Mouse (Mus musculus) urinary bladder, postnatal 36 days (tissue): ENCODE results near the gene Chrna1.

Source experiments
- DNase-seq, 2 experiments: peaks; one replicate each; pipeline ENCODE4 v3.0.0; 2022; ENCODE audit warnings: low spot score in 2 of 2, mixed read lengths in 1 of 2

Chrna1 gene

DNA sequence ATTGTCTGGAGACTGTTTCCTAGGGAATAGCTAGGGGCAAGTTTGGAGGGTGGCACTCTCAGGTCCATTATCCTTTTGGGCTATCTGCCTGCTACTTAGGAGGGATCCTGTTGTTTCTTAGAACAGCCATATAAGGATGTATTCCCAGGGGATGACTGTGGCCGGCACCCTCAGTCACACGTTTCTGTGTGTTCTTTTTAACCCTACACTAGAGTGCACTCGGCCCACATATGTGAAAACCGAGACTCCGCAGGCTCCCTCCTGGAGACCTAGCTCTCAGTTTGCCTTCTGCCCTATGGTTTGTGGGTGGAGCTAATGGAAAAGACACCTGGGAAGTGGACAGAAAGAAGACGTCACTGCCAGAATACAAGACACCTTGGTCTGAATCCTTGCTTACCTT is 11.1 kb upstream of the Chrna1 start:
- DNase-seq: no peak

- DNase-seq: no peak
Observed at GRCm38 (mm10) chr2:73590106-73590505, 10.0 kb upstream of the Chrna1 start.

DNA sequence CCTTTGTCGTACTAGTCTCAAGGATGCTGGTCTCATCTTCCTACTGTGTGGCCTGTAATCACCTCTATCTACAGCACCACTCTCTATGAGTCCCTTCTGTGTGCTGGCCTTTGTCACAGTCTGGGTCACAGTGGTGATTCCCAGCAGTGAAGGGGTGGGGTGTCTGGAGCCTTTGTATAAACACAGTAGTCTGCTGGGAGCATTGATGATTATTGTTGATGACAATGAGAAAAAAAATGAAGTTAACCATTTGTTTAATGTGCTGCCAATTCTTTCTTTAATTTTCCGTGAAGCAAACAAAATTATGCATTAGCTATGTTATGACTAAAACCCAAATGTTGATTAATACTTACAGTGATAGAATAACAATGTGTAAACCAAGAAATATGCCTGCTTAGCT is 8.8 kb upstream of the Chrna1 start:
- DNase-seq: no peak

- DNase-seq: no peak
Observed at GRCm38 (mm10) chr2:73587109-73587506, 7.0 kb upstream of the Chrna1 start.

DNA sequence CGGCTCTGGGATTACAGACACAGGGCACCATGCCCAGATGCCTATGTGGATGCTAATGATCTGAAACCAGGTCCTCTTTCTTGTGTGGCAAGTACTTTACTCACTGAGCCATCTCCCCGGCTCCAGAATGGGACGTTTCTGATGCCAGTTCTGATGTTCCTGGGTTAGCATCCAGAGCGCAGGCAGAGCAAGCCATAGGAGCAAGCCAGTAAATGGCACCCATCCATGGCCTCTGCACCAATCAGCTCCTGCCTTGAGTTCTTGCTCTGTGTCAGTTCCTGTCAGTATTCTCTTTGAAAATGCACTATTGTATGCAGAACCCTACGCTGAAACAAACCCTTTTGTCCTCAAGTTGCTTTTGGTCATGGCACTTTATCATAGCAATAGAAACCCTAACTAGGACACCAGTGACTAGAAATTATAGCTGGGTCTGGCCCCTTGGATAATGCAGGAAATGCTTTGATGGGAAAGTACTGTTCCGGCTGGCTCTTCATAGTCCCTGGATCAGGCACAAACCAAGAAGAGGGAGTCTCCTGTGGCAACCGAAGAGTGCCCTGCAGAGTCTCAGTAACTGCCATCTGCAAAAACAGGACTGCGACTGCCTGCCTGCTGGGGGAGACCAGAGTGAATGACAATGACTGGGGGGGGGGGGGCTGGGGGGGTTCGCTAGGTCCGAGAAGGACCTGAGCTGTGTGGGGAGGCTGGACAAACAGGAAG is 6.4 kb upstream of the Chrna1 start:
- DNase-seq: no peak

- peak; percentile 17 to 35 for DNase-seq
Observed at GRCm38 (mm10) chr2:73585347-73585831, 5.3 kb upstream of the Chrna1 start.

DNA sequence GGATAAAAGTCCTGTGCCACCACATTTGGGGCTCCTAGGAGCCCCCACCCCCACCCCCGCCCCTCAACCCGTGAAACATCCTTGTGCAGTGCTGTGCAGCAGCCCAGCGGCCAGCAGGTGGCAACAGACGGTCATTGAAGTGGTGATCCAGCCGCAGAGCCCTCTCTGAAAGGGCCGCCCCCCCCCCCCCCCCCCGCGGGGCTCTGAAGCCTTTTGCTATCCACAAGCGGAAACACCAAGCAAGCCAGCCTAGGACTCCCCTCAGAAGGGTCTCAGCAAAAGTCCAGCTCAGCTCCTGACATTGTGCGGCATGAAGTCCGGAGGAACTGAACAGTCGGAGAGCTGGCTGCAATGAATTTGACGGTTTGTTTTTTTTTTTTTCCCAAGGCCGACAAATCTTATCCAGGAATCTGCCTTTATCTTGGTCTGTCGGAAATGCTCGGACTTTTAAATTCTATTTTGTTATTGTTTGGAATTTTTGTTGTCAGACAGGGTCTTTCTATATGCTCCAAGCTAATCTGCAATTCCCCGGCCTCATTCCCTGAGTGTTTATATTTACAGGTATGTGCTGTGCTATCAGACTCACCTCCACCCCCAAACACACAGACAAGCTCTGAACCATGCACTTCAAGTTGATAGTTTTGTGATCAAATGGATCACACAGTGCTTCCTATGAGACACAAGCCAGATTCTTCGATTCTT is 4.7 kb upstream of the Chrna1 start:
- peak; percentile 58 to 74 for DNase-seq

DNA sequence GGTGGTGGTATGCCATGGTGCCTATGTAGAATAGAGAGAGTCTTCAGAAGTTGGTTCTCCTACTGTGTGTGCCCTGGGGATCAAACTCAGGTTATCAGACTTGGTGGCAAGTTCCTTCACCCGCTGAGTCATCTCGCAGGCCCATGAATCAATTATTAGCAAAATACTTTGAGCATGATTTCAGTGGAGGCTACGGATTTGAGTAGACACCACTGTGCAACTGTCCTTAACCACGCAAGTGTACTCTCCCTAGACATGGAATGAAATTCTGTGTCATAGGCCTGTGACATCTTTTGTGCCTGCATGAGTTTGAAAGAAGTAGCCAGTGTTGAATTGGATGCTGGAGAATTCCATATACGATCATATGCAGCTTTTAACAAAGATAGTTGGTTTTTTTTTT is 582 bp upstream of the Chrna1 start:
- DNase-seq: no peak

DNA sequence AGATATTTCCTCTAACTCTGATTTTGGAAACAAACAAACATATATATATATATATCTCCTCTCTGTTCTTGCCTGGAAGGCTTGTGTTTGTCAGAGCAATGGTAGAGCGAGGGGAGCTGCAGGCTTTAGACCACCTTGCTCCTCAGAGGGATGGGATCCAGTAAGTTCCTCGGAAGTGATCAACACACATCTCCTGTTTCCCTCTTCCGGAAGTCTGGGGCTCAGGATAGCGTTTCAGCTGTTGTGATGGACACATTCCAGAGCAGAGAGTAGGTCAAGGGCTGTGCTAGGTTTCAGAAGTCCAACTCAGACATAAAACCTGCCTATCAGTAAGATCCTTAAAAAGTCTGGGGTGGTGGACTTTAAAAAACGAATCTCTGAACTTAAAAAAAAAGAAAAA is 970 bp downstream of the Chrna1 start:
- no peak for DNase-seq

GRCm38 (mm10) chr2:73574418-73574817 is 5.7 kb downstream of the Chrna1 start:
- DNase-seq: no peak

DNA sequence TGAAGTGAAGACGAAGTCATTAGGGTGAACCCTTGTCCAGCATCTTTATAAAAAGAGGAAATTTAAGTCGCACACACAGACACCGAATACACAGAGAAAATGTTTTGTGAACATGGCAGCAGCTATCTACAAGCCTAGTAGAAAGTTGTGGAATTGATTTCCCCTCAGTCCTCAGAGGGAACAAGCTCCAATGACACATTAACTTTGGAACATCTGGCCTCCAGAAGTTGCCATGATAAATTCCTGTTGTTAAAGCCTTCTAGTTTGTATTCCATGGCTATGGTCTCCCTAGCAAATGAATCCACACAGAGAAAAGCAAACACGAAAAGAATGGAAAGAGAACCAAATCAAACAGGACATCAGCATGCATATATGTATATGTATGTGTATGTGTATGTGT is 6.6 kb downstream of the Chrna1 start:
- no peak for DNase-seq

DNA sequence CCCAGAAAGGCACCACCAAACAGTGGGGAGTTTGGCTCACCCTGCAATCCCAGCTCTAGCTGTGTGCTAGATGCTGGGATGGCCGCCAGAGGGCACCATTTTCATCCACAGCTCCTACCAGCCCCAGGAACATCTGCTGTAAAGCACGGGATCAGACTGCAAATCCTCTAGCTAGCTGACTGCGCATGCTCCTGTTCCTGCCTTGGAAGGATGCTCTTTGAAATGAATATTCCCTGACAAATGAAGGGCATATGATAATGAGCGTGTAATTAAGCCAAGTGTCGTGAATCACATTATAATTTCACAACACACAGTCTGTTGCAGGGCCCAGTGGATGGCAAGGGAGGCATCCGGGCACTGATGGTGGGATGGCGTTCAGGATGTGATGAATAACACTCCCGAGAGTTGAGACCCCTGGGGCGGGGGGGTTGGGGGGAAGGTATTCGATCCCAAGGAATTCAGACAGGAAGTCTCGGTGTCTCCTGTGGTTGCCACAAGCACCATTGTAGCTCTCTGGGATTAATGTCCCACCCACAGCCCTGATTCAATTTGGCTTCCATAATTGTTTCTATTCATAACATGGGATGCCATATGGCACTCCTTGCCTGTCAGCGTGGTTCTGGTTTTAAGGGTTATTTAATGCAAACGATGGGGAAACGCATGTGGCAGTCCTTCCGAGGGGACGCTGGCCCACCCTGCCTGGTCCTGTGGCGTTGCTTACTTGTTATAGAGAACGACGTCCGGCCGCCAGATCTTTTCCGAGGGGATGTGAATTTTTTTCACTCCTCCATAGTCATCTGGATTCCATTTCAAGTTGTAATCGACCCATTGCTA is 7.4 kb downstream of the Chrna1 start:
- DNase-seq: peak in 1 of 2 experiments; percentile 53

DNA sequence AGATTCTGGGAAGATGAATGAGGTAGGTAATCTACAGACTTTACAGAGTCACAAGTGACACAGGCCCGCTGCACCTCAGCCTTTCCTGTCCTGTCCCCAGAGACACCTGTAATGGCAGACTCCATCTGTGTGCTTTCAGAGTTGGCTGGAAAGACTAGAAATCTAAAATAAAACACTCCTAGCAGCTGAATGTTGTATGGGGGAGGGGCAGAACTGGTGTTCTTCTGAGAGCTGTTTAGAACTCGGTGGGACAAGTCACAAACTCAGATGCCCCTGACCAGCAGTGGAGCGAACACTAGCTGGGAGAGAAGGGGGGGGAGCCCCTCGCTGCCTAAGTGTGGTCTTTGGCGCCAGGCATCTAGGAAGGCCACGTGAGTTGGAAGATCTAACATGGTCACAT is 8.2 kb downstream of the Chrna1 start:
- no peak for DNase-seq

GRCm38 (mm10) chr2:73571304-73571703 is 8.8 kb downstream of the Chrna1 start:
- no peak for DNase-seq

- DNase-seq: peak; percentile 28 to 38
Observed at GRCm38 (mm10) chr2:73566989-73567605, 13.0 kb downstream of the Chrna1 start.

- DNase-seq: no peak
Observed at GRCm38 (mm10) chr2:73566162-73566561, 14.0 kb downstream of the Chrna1 start.

- no peak for DNase-seq
Observed at GRCm38 (mm10) chr2:73563690-73564089, 16.4 kb downstream of the Chrna1 start.

DNA sequence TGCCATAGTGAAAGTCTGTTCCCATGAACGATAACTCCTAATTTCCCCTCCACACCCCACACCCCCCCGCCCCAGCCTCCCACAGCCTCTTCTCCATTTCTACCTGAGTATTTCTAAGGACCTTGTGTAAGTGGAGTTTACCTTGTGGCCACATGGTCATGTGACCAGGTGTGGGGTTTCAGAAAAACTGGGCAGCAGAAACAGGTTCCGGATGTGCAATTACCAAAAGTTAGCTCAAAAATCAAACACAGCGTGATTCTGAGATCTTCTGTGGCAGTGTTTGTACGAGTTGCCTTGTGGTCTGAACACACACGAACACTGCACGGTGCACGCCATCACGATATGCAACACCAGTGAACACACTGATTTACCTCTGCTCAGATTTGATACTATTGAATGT is 17.5 kb downstream of the Chrna1 start:
- DNase-seq: no peak

- DNase-seq: no peak
Observed at GRCm38 (mm10) chr2:73561665-73562063, 18.5 kb downstream of the Chrna1 start.

DNA sequence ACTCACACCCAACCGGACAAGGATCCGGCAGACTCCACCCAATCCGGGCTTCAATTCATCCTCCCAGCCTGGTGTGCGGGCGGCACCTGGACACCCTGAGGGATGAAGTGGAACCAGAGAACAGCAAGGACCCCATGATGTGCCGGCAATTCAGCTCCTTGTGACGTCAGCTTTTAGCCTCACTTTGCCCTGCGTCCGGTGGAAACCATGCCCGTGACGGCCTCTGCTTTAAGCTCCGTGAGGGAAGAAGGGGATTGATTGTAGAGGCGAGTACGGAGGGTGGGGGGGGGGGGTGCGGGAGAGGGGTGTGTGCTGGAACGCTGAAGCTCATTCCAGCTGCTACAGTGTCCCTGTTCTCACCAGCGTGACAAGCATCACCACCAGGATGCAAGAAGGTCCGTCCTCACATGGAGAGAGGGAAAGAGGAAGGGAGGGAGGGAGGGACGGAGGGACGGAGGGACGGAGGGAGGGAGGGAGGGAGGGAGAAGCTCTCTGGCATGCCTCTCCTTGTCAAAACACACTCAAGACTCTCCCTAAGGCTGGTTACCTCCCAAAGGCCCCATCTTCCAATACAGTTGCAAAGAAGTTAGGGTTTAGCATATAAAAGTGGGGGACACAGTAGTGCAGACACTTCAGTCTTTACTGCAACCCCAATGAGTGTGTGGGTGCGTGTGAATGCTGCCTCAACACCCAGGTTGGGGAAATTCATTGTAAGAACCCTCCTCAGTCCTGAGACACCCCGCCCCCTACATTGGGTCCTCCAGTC is 19.1 kb downstream of the Chrna1 start:
- no peak for DNase-seq

- DNase-seq: no peak
Observed at GRCm38 (mm10) chr2:73560445-73560844, 19.7 kb downstream of the Chrna1 start.
